Mouse (Mus musculus) forebrain, embryonic 12.5 days (tissue): ENCODE measurements at regions not wholly inside any gene's neighbourhood (a gene's known extent, or its start where the extent isn't known, plus 50 kb on each side); places are given as distances from the start of the nearest gene placed in this dataset.

ENCODE experiments used
- ATAC-seq: fragments of 200-750 bp; cut with Nextera tagmentation; 2 replicates; pipeline ENCODE4 v1.8.0; 2017; ENCODE audit warnings: moderate TSS enrichment; ENCODE audit not compliant: low FRiP score
- H3K27ac ChIP-seq: fragments of 300-500 bp; sonication (generic); 2 replicates; pipeline ENCODE4 v1.5.1; 2016; ENCODE audit warnings: mild to moderate bottlenecking
- H3K27me3 ChIP-seq: fragments of 300-500 bp; sonication (generic); 2 replicates; pipeline ENCODE4 v1.6.1; 2016; ENCODE audit warnings: mild to moderate bottlenecking
- H3K36me3 ChIP-seq: fragments of 300-500 bp; sonication (generic); replicated peaks from 2 replicates; pipeline ENCODE4 v1.6.1; 2016; ENCODE audit warnings: mild to moderate bottlenecking
- H3K4me1 ChIP-seq: fragments of 300-500 bp; sonication (generic); 2 replicates; pipeline ENCODE4 v1.6.1; 2016
- H3K4me2 ChIP-seq: fragments of 300-500 bp; sonication (generic); 2 replicates; pipeline ENCODE4 v1.6.1; 2016; ENCODE audit warnings: mild to moderate bottlenecking, moderate library complexity
- H3K4me3 ChIP-seq: fragments of 300-500 bp; sonication (generic); replicated peaks from 2 replicates; pipeline ENCODE4 v1.5.1; 2016; ENCODE audit warnings: mild to moderate bottlenecking
- H3K9ac ChIP-seq: fragments of 300-500 bp; sonication (generic); 2 replicates; pipeline ENCODE4 v1.6.1; 2016; ENCODE audit warnings: mild to moderate bottlenecking
- H3K9me3 ChIP-seq: fragments of 300-500 bp; sonication (generic); 2 replicates; pipeline ENCODE4 v1.6.1; 2016
- WGBS: fragments of 180-500 bp; shearing (Covaris S2); methylation state at CpG from one replicate; pipeline ENCODE4 v1.1.7; 2016; 5-methylcytosine and 5-hydroxymethylcytosine counted together

DNA sequence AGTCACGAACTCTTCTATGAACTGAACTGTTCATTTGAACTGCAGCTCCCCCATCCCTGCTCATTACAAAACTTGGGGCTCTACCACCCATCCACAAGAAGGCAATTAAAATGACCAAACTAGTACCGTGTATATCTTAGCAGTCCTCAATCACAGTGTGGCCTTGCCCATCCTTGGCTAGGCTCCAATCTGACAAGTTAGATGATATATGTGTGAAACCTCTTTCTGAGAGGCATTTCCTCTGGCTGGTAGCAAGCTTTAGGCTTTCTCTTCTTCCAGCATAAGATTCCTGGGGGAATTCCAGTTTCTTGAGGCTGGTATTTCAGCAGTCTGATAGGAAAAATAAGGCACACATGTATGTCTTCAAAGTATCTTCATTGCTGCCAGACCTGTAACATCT is 88.8 kb upstream of the Hnrnpa3 start:
- no peak overlapping the region for H3K4me3 ChIP-seq
- H3K9me3 ChIP-seq: no peaks in the 10 kb centered on the region
- H3K27me3 ChIP-seq: no peaks in the 10 kb centered on the region; the same call in 1 of the 2 replicates
- H3K4me1 ChIP-seq: no peaks in the 10 kb centered on the region
- H3K27ac ChIP-seq: no peak overlapping the region
- H3K9ac ChIP-seq: no peak overlapping the region
- H3K4me2 ChIP-seq: no peak overlapping the region
- no peak for ATAC-seq
- 83% methylated on average over 2 of the region's 2 CpGs for WGBS
- no peaks in the 10 kb centered on the region for H3K36me3 ChIP-seq

DNA sequence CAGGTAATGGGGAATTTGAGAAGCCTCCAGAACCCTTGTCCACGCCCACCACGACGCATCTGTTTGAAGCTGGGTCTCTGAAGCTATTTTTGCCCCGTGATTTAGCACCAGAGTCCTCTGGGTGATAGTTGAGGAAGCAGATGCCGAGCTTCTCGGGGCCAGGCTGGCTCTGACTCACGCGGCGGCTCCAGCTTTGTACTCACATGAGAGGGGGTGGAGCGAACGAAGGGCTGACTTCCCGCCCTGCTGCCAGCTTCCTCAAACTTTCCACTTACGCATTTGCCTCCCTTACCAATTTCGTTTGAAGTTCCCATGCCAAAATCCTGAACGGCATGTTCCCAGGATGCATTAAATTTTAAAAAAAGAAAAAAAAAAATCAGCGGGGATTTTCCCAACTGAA is 74.1 kb upstream of the Hnrnpa3 start:
- WGBS: 2% methylated on average over 16 of the region's 16 CpGs
- H3K27me3 ChIP-seq: peaks cover 8% of the 10 kb centered on the region; the same call in 1 of the 2 replicates
- H3K4me2 ChIP-seq: peak overlapping the region; percentile 61
- peak; percentile 71; the same call in 1 of the 2 replicates for ATAC-seq
- H3K9me3 ChIP-seq: no peaks in the 10 kb centered on the region
- H3K36me3 ChIP-seq: no peaks in the 10 kb centered on the region
- H3K27ac ChIP-seq: no peak overlapping the region
- peaks cover 13% of the 10 kb centered on the region for H3K4me1 ChIP-seq
- peak overlapping the region; percentile 53 for H3K9ac ChIP-seq
- H3K4me3 ChIP-seq: peak overlapping the region; percentile 27

GRCm38 (mm10) chr2:75588572-75588971 is 70.5 kb upstream of the Hnrnpa3 start:
- peaks cover 15% of the 10 kb centered on the region; the same call in 1 of the 2 replicates for H3K27me3 ChIP-seq
- H3K4me2 ChIP-seq: no peak overlapping the region
- ATAC-seq: peak; percentile 31
- H3K4me3 ChIP-seq: no peak overlapping the region
- peaks cover 13% of the 10 kb centered on the region for H3K4me1 ChIP-seq
- 3% methylated on average over 6 of the region's 6 CpGs for WGBS
- no peaks in the 10 kb centered on the region for H3K36me3 ChIP-seq
- no peak overlapping the region for H3K9ac ChIP-seq
- no peaks in the 10 kb centered on the region for H3K9me3 ChIP-seq
- H3K27ac ChIP-seq: no peak overlapping the region

DNA sequence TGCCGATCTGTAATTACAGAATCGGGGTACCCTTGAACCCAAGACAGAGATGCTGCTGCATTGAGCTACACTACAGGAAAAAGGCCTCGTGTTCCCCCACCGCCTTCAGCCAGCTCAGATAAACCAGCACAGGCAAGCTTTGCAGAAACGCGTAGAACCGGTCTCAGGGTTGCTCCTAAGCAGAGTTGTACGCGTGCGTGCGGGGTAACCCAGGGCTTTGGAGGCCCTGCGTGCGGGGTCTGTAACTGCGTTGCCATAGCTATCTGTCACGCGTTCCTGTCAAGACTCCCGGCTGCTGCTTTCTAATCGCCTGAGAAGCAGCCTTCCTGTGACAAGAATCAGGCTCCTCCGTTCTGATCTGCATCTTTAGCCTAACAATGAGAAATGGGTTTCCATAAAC is 69.6 kb upstream of the Hnrnpa3 start:
- Histone ChIP-seq H3K36me3 (no peaks in the 10 kb centered on the region), H3K4me2 (peak overlapping the region; percentile 53), H3K27ac (no peak overlapping the region), H3K9me3 (no peaks in the 10 kb centered on the region), H3K9ac (0 out of 2 replicates have a peak overlapping the region, but pooled peaks have one; percentile 25), H3K27me3 (peaks cover 20% of the 10 kb centered on the region; the same call in 1 of the 2 replicates), H3K4me1 (peaks cover 13% of the 10 kb centered on the region), H3K4me3 (peak overlapping the region; percentile 21)
- ATAC-seq: no peak
- WGBS: 6% methylated on average over 19 of the region's 19 CpGs

GRCm38 (mm10) chr2:75590175-75590574 is 68.9 kb upstream of the Hnrnpa3 start:
- peak overlapping the region; percentile 21; the same call in 1 of the 2 replicates for H3K4me3 ChIP-seq
- peak overlapping the region; percentile 53 for H3K4me2 ChIP-seq
- WGBS: 3% methylated on average over 10 of the region's 10 CpGs
- H3K4me1 ChIP-seq: peaks cover 9% of the 10 kb centered on the region
- H3K9me3 ChIP-seq: no peaks in the 10 kb centered on the region
- no peak overlapping the region for H3K27ac ChIP-seq
- ATAC-seq: peak; percentile 43; the same call in 1 of the 2 replicates
- no peaks in the 10 kb centered on the region for H3K36me3 ChIP-seq
- H3K27me3 ChIP-seq: peaks cover 20% of the 10 kb centered on the region; the same call in 1 of the 2 replicates
- no peak overlapping the region for H3K9ac ChIP-seq

DNA sequence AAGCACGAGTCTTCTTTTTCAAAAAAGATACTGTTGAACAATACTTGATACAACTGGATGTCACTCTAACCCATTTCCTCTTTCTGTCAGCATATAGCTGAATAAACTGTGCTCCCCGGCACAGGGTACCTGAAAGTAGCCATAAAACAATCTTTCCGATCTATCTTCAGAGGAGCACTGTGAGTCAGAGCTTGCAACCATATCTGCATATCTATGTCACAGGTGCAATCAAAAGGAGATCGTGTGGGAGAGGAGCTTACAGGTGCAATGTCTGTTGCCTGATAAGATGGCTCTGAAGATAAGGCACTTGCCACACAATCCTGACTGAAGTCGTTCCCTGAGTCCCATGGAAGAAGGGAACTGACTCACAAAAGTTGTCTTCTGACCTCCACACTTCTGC is 58.5 kb upstream of the Hnrnpa3 start:
- WGBS: 85% methylated on average over 5 of the region's 5 CpGs
- Histone ChIP-seq H3K4me2 (no peak overlapping the region), H3K4me3 (no peak overlapping the region), H3K27me3 (no peaks in the 10 kb centered on the region), H3K27ac (no peak overlapping the region), H3K9ac (no peak overlapping the region), H3K4me1 (peaks cover 5% of the 10 kb centered on the region; the same call in 1 of the 2 replicates), H3K9me3 (no peaks in the 10 kb centered on the region), H3K36me3 (no peaks in the 10 kb centered on the region)
- no peak for ATAC-seq

- peak overlapping the region; percentile 45 for H3K9ac ChIP-seq
- H3K4me2 ChIP-seq: peak overlapping the region; percentile 60
- 6% methylated on average over 26 of the region's 26 CpGs for WGBS
- H3K27me3 ChIP-seq: peaks cover 16% of the 10 kb centered on the region
- no peaks in the 10 kb centered on the region for H3K36me3 ChIP-seq
- peak overlapping the region; percentile 38 for H3K4me3 ChIP-seq
- 0 out of 2 replicates have a peak overlapping the region, but pooled peaks have one; percentile 39 for H3K27ac ChIP-seq
- H3K4me1 ChIP-seq: peaks cover 5% of the 10 kb centered on the region; the same call in 1 of the 2 replicates
- ATAC-seq: peak; percentile 80
- no peaks in the 10 kb centered on the region for H3K9me3 ChIP-seq
These were observed 55.7 kb upstream of the Hnrnpa3 start for GRCm38 (mm10) chr2:75603175-75603871.

GRCm38 (mm10) chr2:75605634-75606033 is 53.4 kb upstream of the Hnrnpa3 start:
- no peak overlapping the region for H3K27ac ChIP-seq
- H3K9me3 ChIP-seq: no peaks in the 10 kb centered on the region
- no peak overlapping the region; the same call in 1 of the 2 replicates for H3K4me2 ChIP-seq
- H3K9ac ChIP-seq: no peak overlapping the region
- WGBS: 2% methylated on average over 7 of the region's 7 CpGs
- no peaks in the 10 kb centered on the region for H3K36me3 ChIP-seq
- H3K4me3 ChIP-seq: no peak overlapping the region
- H3K27me3 ChIP-seq: peaks cover 31% of the 10 kb centered on the region
- no peak for ATAC-seq
- peaks cover 20% of the 10 kb centered on the region for H3K4me1 ChIP-seq

- no peaks in the 10 kb centered on the region for H3K9me3 ChIP-seq
- no peak for ATAC-seq
- no peaks in the 10 kb centered on the region for H3K36me3 ChIP-seq
- WGBS: 68% methylated on average over 11 of the region's 11 CpGs
- no peak overlapping the region for H3K9ac ChIP-seq
- no peak overlapping the region for H3K27ac ChIP-seq
- no peak overlapping the region for H3K4me3 ChIP-seq
- peaks cover 23% of the 10 kb centered on the region for H3K4me1 ChIP-seq
- H3K27me3 ChIP-seq: peaks cover 40% of the 10 kb centered on the region
- H3K4me2 ChIP-seq: no peak overlapping the region
These were observed 51.8 kb upstream of the Hnrnpa3 start for GRCm38 (mm10) chr2:75607010-75607915.

GRCm38 (mm10) chr2:75607958-75608357 is 51.1 kb upstream of the Hnrnpa3 start:
- H3K27me3 ChIP-seq: peaks cover 40% of the 10 kb centered on the region
- H3K9ac ChIP-seq: no peak overlapping the region
- no peak for ATAC-seq
- H3K4me1 ChIP-seq: peaks cover 29% of the 10 kb centered on the region
- H3K9me3 ChIP-seq: no peaks in the 10 kb centered on the region
- no peak overlapping the region for H3K4me2 ChIP-seq
- H3K36me3 ChIP-seq: no peaks in the 10 kb centered on the region
- no peak overlapping the region for H3K27ac ChIP-seq
- H3K4me3 ChIP-seq: no peak overlapping the region
- 76% methylated on average over 10 of the region's 10 CpGs for WGBS

GRCm38 (mm10) chr2:75608482-75608881 is 50.6 kb upstream of the Hnrnpa3 start:
- ATAC-seq: no peak
- Histone ChIP-seq H3K27ac (no peak overlapping the region), H3K36me3 (no peaks in the 10 kb centered on the region), H3K9ac (no peak overlapping the region; the same call in 1 of the 2 replicates), H3K4me3 (no peak overlapping the region), H3K4me1 (peaks cover 31% of the 10 kb centered on the region), H3K9me3 (no peaks in the 10 kb centered on the region), H3K27me3 (peaks cover 40% of the 10 kb centered on the region), H3K4me2 (no peak overlapping the region)
- WGBS: 50% methylated on average over 15 of the region's 15 CpGs
